Mouse (Mus musculus): ENCODE results near the gene Rec8.

The Rec8 gene

DNA sequence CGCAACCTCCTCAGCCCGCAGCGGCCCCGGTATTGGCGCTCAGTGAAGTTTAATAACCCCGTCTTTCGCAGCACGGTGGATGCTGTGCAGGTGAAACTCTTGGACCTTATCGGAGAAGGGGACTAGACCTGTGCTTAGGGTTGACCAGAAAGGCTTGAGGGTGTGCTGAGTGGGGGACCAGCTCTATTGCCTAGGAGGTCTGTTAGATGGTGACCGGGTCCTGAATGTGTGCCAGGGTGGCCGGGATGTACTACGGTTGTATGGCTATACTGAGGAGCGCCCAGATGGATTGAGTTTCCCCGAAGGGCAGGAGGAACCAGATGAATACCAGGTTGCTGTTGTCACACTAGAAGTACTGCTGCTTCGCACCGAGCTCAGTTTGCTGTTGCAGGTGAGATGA lies 25.6 kb upstream of the Rec8 start:
- no peak for DNase-seq (ENCODE audit: low spot score)

- DNase-seq (ENCODE audit: low spot score), result no peak
Measured at GRCm38 (mm10) chr14:55596036-55596690, 21.7 kb upstream of the Rec8 start.

DNA sequence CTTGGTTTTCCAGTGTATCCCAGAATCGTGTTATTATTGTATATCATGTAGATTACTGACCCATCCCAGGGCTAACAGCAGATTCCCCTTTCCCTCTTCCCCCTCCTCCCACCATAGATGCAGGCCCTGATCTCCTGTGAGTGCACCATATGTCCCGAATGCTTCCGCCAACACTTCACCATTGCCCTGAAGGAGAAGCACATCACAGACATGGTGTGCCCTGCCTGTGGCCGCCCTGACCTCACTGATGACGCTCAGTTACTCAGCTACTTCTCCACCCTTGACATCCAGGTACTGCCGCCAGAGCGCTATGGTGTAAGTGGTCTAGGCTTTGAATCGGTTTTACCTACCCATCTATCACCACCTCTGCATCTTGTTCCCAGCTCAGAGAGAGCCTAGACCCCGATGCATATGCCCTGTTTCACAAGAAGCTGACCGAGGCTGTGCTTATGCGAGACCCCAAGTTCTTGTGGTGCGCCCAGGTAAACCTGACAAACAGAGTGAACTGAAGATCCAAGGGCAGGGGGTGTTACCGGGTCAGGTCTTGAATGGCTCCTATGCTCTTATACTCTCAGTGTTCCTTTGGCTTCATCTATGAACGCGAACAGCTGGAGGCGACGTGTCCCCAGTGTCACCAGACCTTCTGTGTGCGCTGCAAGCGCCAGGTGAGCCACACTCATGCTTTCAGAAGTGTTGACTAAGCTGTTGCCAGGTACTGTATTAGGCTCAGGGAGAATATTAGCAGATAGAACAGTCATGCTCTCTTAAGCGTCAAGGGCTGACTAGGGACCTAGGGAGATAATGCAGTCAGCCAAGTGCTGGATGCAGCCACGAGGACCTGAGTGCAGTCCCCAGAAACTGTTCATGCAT lies 19.1 kb upstream of the Rec8 start:
- no peak for DNase-seq (ENCODE audit: low spot score)

DNA sequence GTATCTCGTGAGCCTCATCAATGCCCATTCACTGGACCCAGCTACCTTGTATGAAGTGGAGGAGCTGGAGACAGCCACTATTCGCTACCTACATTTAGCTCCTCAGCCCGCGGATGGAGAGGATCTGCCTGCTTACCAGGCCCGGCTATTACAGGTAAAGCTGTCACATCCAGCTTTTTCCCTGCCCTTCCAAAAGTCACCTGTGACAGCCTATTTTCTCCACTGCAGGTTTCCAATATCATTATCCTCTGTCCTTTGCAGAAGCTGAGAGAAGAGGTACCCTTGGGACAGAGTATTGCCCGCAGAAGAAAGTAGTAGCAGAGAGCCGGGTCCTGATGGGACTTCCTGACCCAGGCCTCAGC lies 14.6 kb upstream of the Rec8 start, which contains the start of gene Irf9:
Irf9 (plus strand) TSS at position 301 of the 362 bp plus-strand sequence.
- DNase-seq (ENCODE audit: low spot score), result no peak

- DNase-seq (ENCODE audit: low spot score), result peak; percentile 61
Measured at GRCm38 (mm10) chr14:55603633-55604576, 13.9 kb upstream of the Rec8 start.

- DNase-seq (ENCODE audit: low spot score), result no peak
Measured at GRCm38 (mm10) chr14:55604823-55605222, 13.0 kb upstream of the Rec8 start.

DNA sequence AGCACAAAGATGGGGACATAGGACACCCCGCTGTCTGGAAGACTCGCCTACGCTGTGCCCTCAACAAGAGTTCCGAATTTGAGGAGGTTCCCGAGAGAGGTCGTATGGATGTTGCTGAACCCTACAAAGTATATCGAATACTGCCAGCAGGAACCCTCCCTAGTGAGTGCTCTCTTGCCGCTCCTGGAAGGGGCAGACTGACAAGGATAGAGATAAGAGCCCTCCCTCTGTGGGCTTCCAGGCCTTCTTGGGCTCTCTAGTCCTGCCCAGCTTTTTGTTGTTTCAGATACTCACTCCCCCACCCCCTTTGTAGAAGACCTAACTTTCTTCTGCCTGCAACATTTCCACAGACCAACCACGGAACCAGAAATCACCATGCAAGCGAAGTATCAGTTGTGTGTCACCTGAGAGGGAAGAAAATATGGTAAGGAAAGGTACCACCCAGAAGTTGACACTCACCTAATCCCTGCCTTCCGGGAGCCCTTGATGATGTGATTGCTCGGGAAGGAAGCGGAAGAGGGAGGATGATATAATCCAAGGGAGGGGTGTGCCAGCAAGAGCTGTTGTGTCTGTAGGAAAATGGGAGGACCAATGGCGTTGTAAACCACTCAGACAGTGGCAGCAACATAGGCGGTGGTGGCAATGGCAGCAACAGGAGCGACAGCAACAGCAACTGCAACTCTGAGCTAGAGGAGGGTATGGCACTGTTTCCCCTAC lies 11.9 kb upstream of the Rec8 start:
- no peak for DNase-seq (ENCODE audit: low spot score)

DNA sequence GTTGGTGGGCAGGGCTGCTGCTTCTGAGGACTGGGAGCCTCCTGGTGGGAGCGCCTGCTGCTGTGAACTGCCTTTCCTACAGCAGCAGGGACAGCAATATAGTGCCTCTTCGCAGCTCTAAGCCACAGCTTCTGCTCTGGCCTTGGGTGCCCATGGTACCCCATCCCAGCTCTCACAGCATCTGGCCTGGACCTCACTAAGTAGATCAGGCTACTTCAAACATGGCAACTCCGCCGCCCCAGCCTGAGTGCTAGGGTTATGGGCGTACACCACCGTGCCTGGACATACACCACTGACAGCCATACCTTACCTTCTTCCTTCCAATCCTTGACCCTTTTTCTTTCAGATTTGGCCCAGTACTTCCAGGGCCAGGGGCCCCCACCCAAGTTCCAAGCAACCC lies 9.5 kb upstream of the Rec8 start:
- DNase-seq (ENCODE audit: low spot score), result no peak

DNA sequence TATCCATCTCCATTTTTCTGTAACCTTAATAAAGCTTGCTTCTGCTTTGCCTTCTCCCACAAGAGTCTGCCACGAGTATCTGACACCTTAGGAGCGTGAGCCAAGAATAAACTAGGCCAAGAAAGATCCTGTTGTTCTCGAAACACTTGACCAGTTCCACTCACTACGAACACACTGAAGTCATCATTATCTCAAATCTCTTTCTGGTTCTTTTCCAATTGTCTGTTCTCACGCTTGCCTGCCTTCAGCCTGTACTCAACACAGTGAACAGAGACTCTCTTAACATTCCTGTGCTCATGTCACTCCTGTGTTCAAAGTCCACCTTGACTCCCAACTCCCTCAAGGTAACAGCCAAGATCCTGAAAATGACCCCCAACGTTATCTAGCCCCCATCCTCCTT lies 4.5 kb upstream of the Rec8 start:
- no peak for DNase-seq (ENCODE audit: low spot score)

DNA sequence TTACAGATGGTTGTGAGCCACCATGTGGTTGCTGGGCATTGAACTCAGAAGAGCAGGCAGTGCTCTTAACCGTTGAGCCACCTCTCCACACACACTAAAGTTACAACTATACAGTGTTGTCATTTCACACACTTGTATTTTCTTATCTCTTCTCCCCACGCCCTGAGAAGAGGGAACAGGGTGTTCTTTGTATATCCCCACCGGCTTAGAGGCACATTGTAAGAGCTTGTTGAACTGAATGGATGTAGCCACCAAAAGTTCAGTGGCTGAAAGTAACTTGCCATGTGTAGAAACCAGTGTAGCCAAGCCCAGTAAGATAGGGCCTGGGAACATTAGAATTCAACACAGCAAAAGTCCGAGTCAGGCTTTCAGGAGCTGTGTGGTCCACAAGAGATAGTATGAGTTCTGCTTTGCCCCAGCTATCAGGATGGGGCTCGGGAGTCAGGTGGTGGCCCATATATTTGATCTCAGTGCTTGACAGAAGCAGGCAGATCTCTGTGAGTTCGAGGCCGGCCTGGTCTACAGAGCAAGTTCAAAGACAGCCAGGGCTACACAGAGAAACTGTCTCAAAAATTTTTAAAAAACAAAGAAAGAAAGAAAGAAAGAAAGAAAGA lies 3.2 kb upstream of the Rec8 start:
- DNase-seq (ENCODE audit: low spot score), result no peak

DNA sequence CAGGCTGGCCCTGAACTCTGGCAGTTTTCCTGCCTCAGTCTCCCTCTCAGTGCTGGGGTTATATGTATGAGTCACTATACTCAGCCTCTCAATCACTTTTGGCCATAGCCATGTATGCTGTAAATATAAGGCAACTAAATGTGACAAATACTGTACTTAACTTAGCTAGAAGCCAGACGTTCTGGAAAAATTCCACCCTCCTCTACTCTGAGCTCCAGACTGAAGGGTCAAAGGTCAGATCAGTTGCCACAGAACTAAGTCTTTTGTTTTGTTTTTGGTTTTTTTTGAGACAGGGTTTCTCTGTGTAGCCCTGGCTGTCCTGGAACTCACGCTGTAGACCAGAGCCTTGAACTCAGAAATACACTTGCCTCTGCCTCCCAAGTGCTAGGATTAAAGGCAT lies 2.0 kb upstream of the Rec8 start:
- DNase-seq (ENCODE audit: low spot score), result no peak

DNA sequence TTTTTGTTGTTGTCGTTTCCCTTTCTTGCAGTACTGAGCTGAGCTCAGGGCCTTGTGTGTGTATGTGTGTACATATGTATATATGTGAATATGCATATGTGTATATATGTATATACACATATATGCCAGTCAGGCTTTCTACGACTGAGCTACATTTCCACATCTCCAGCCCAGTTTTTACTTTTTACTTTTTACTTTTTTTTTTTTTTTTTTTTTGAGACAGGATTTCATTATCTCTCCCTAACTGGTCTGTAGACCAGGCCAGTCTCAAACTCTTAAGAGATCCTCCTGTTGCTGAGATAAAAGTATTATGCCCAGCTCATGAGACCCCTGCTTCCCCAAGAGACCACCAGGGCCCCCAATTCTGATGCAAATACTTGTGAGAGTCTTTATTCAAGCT lies 993 bp upstream of the Rec8 start:
- no peak for DNase-seq (ENCODE audit: low spot score)

DNA sequence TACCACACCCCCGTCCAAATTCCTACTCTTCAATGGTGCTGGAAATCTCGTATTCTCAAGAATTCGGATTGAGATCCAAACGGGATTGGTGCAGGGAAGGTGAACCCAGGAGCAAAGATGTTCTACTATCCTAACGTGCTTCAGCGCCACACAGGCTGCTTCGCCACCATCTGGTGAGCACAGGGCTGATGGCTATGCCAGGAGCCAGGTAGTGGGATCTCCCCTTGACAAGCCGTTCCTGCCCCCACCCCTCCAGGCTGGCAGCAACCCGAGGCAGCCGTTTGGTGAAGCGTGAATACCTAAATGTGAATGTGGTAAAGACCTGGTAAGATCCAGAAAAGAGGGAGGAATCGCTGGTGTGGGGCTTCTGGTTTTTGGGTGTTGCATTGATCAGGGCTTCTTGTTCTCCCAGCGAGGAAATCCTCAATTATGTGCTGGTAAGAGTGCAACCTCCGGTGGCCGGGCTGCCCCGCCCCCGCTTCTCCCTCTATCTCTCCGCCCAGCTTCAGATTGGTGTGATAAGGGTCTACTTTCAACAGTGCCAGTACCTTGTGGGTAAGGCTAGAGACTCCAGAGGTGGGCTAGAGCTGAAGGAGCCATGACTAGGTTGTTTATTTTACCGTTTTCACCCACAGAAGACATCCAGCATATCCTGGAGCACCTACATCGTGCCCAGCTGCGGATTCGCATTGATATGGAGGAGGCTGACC lies 804 bp downstream of the Rec8 start:
- no peak for DNase-seq (ENCODE audit: low spot score)

- DNase-seq (ENCODE audit: low spot score), result no peak
Measured at GRCm38 (mm10) chr14:55628077-55628827, 10.4 kb downstream of the Rec8 start.

DNA sequence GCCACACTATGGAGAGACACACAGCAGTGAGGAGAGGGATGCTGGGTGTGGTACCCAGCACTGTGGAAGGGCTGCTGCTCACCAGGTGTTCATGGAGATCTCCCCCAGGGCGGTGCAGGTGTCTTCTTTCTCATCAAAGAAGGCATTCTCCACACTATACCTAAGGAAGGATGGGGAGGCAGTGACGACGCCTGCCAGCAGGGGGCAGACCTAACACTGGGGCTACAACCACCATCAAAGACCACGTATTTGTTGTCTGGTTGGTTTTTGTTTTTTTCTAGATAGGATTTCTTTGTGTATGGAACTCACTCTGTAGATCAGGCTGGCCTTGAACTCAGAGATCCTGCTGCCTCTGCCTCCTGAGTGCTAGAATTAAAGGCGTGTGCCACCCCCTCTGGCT lies 11.5 kb downstream of the Rec8 start:
- DNase-seq (ENCODE audit: low spot score), result no peak

- no peak for DNase-seq (ENCODE audit: low spot score)
Measured at GRCm38 (mm10) chr14:55634874-55635522, 17.2 kb downstream of the Rec8 start.

DNA sequence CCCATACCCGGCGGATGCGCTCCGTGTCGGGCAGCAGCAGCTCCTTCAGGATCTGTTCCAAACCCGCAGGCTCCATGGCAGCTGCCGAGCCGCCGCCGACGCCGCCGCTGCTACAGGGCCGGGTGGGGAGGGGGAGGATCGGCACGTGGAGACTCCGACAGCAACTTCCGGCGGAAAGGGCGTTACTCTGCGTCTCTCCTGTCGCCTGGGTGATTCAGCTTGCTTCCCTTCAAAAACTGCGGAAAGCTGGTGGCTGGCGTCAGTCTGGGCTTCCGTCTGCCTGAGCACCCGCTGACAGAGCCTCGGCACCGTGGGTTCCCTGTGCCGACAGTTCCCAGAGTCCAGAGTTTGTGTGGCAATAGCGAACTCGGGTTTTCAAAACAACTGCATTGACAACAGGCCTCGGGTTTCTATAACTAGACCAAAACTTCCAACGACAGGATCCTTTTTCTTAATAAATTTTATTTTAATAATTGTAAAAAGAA lies 17.7 kb downstream of the Rec8 start, which contains the start of gene Ipo4:
Ipo4 (minus strand) TSS at position 435 of the 485 bp plus-strand sequence.
- DNase-seq (ENCODE audit: low spot score), result peak; percentile 47

DNA sequence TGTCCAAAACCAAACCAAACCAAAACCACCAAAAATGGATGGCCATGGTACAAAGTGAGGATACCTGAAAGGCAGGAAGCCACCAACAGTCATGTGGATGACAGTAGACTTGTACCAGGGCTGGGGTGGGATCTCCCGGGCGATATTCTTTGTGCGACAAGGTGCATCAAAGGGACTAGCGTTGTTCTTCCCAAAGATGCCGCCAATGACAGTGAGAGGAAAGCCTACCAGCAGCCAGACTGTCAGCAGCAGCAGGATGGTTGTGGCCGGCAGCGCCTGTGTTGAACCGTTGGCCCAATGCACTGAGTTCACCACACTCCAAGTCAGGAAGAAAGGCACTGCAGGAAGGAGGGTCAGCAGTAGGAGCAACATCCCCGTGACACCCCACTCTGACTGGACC lies 20.0 kb downstream of the Rec8 start, which contains the start of gene Gm49378:
Gm49378 (minus strand) TSS at position 101 of the 400 bp plus-strand sequence.
- no peak for DNase-seq (ENCODE audit: low spot score)

GRCm38 (mm10) chr14:55640816-55641215 lies 23.0 kb downstream of the Rec8 start:
- no peak for DNase-seq (ENCODE audit: low spot score)

Data from urinary bladder, postnatal 10 days (tissue).